Mouse (Mus musculus): ENCODE data around the gene Bphl. TPM values are rescaled to one million over a fixed set of nuclear protein-coding genes. Genes with fewer than 3 reads are reported as not detected.
"Not testable (repeated sequence)": the region's sequence is repeated elsewhere in the genome, so short reads cannot be mapped to it uniquely, and the experiment has no call there.

Bphl gene
- polyA plus RNA-seq, 1 experiment from 2014 or later = 44.4 TPM

DNA sequence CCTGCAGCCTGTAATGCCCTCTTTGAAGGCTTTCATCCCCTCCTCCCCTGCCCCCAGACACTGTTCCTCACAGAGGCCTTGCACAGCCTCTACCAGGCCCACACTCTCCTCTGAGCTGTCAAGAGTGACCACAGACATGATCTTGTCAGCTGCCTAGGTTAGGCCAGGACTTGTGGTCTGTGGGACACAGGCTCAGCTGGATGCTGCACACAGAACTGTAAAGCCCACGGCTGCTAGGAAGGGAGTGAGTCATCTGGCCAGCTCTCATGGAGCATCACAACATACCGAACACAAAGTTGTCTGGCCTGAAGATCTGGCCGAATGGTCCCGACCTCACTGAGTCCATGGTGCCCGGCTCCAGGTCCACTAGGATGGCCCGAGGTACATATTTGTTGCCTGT is 38.5 kb downstream of the Bphl start:
- not testable (repeated sequence) for H3K9me3 ChIP-seq (replicated peaks); H3K9ac ChIP-seq; H3K4me2 ChIP-seq; H3K27me3 ChIP-seq (replicated peaks); ATAC-seq (ENCODE audit: insufficient number of reproducible peaks, low FRiP score); H3K4me3 ChIP-seq; H3K27ac ChIP-seq (ENCODE audit: poor library complexity, severe bottlenecking)
- Histone ChIP-seq H3K36me3 (peaks cover 23% of the 10 kb centered on the region), H3K4me1 (replicated peaks) (peaks cover 13% of the 10 kb centered on the region)
- WGBS = 83% methylated on average over 6 of the region's 6 CpGs

DNA sequence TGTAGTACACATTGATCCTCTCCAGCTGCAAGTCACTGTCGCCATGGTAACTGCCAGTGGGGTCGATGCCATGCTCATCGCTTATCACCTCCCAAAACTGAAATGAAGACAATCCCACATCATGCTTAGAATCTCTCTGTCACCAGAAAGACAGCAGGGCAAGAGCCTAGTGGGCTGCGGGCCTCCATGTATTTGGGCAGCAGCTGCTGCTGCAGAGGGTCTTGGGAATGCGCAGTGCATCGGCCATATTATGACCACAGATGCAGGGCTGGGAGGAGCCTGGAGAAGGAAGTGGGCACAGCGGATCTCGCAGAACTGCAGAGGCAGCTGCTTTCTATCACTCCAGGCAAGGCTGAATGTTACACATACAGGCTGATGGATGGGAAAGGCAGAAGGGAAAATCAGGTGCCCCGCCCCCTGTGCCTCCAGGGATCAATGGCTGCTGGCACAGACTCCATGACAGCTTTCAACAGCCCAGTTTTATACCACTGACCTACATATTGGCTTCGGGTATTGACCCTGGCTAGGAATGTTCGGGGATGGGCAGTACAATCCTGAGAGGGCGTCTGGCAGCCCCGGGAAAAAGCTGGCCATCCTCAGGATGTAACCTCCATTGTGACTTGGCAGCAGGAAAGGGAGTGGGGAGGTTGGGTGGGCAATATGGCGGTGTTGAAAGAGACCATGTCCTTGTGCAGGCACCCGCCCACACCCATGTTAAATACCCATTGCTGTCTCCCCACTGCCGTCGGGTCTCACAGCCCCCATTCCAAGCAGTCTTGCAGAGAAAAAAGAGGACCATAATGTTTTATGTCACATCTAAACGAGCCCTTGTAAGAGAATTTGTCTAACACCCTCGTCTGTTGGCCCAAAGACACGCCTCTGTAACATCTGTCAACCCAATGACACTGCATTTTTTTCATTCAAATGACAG is 39.4 kb downstream of the Bphl start:
- H3K9me3 ChIP-seq (replicated peaks) = no peaks in the 10 kb centered on the region
- peak overlapping the region; percentile 80 for H3K9ac ChIP-seq
- H3K27ac ChIP-seq (ENCODE audit: poor library complexity, severe bottlenecking) = no peak overlapping the region; the same call in 1 of the 2 replicates

DNA sequence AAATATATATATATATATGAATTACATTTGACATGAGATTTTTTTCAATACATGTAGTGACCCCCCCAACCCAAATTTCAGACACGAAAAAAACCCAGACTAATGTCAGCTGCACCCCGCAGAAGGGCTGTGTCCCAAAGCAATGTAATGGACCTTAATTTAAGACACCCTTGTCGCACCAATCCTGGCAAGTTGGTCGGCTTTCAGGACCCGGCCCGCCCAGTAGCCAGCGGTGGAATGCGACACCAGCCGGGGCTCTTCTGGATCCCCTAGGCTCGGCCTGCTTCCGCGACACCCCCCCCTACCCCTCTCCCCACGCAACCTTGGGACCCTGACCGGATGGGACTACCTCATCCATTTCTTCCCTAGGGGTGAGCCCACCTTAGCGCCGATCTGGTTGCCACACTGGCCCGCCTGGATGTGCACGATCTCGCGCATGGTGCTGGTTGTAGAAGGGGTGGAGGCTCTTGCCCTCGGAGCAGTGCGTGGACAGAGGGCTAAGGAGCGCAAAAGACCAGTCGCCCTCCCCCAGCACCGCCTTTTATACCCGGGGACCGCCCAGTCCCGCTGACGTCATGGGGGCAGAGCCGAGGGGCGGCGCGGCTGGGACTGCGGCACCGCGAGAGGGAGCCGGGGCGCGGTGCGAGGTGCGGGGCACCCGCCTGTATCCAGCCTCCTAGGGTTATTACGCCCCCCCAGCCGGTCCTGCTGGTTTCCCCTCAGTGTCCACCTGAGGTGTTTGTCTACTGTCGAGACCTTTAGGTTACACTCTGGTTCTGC is 40.3 kb downstream of the Bphl start, which contains the start of gene Tubb2a:
Tubb2a (minus strand) TSS at position 516 of the 780 bp plus-strand sequence.
- peak within 1 kb of the TSS; percentile 92 for H3K4me2 ChIP-seq
- H3K27ac ChIP-seq (ENCODE audit: poor library complexity, severe bottlenecking) = no peak within 1 kb of the TSS; the same call in 1 of the 2 replicates
- peaks cover 13% of the 10 kb centered on the region for H3K4me1 ChIP-seq (replicated peaks)
- ATAC-seq (ENCODE audit: insufficient number of reproducible peaks, low FRiP score) = peak; percentile 93
- peak within 1 kb of the TSS; percentile 72 for H3K4me3 ChIP-seq
- H3K9me3 ChIP-seq (replicated peaks) = no peaks in the 10 kb centered on the region
- H3K36me3 ChIP-seq = peaks cover 16% of the 10 kb centered on the region
- under 1% methylated on average over 45 of the region's 45 CpGs for WGBS
- H3K9ac ChIP-seq = peak within 1 kb of the TSS; percentile 80
- no peaks in the 10 kb centered on the region for H3K27me3 ChIP-seq (replicated peaks)

More for the DNA sequence above, 39.4 kb downstream of the Bphl start:
- Histone ChIP-seq H3K36me3 (peaks cover 16% of the 10 kb centered on the region), H3K4me1 (replicated peaks) (peaks cover 13% of the 10 kb centered on the region), H3K4me3 (peak overlapping the region; percentile 72), H3K27me3 (replicated peaks) (no peaks in the 10 kb centered on the region), H3K4me2 (peak overlapping the region; percentile 92)
- peak; percentile 0; the same call in 1 of the 2 replicates for ATAC-seq (ENCODE audit: insufficient number of reproducible peaks, low FRiP score)
- 44% methylated on average over 20 of the region's 20 CpGs for WGBS

GRCm38 (mm10) chr13:34078500-34079280 is 41.3 kb downstream of the Bphl start:
- Histone ChIP-seq H3K9me3 (replicated peaks) (no peaks in the 10 kb centered on the region), H3K9ac (peak overlapping the region; percentile 80; the same call in 1 of the 2 replicates), H3K4me1 (replicated peaks) (peaks cover 10% of the 10 kb centered on the region), H3K36me3 (peaks cover 14% of the 10 kb centered on the region), H3K4me2 (peak overlapping the region; percentile 92), H3K27ac (ENCODE audit: poor library complexity, severe bottlenecking) (no peak overlapping the region), H3K4me3 (peak overlapping the region; percentile 72), H3K27me3 (replicated peaks) (no peaks in the 10 kb centered on the region)
- WGBS = 38% methylated on average over 16 of the region's 16 CpGs
- no peak; the same call in 1 of the 2 replicates for ATAC-seq (ENCODE audit: insufficient number of reproducible peaks, low FRiP score)

DNA sequence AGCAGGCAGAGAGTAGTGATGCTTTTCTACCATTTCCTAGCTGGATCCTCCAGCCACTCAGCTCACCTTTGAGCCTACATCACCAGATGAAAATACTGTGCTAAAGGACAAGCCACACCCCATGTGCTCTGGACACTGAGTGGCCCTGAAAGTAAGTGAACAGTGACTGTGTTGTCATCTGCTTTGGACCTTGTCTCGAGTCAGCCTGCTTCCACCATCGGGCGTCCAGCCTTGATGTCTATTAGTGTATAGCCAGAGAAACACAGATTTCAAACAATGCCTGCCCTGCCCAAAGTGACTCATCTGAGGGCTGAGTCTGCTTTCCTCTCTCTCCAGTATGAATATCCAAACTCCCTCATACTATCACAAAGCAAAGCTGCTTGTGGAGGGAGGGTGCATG is 42.4 kb downstream of the Bphl start:
- H3K36me3 ChIP-seq = peaks cover 10% of the 10 kb centered on the region
- no peaks in the 10 kb centered on the region for H3K27me3 ChIP-seq (replicated peaks)
- WGBS = 64% methylated on average over 3 of the region's 3 CpGs
- H3K27ac ChIP-seq (ENCODE audit: poor library complexity, severe bottlenecking) = no peak overlapping the region
- H3K4me3 ChIP-seq = no peak overlapping the region
- H3K9me3 ChIP-seq (replicated peaks) = no peaks in the 10 kb centered on the region
- no peak overlapping the region for H3K9ac ChIP-seq
- peaks cover 10% of the 10 kb centered on the region for H3K4me1 ChIP-seq (replicated peaks)
- no peak overlapping the region for H3K4me2 ChIP-seq
- no peak for ATAC-seq (ENCODE audit: insufficient number of reproducible peaks, low FRiP score)

DNA sequence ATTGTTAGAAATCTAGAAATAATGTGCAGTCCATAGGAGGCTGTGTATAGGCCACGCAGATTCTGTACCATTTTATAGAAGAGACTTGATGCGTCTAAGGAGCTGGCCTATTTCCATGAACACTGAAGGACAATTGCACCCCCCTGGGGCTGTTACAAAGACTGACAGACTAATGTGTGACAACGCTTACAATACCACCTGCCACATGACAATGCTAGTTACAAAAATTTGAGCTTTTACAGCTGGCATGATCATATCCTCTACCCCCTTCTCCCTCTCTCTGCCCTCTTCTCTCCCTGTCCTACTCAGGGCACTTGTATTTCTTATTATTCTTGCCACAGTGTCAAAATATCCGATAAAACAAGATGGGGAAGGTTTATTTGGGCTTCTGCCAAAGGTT is 44.5 kb downstream of the Bphl start:
- ATAC-seq (ENCODE audit: insufficient number of reproducible peaks, low FRiP score) = no peak
- Histone ChIP-seq H3K4me3 (no peak overlapping the region), H3K9ac (no peak overlapping the region), H3K4me1 (replicated peaks) (peaks cover 7% of the 10 kb centered on the region), H3K9me3 (replicated peaks) (no peaks in the 10 kb centered on the region), H3K27me3 (replicated peaks) (no peaks in the 10 kb centered on the region), H3K36me3 (no peaks in the 10 kb centered on the region), H3K4me2 (no peak overlapping the region), H3K27ac (ENCODE audit: poor library complexity, severe bottlenecking) (no peak overlapping the region)
- WGBS = 86% methylated on average over 4 of the region's 4 CpGs

DNA sequence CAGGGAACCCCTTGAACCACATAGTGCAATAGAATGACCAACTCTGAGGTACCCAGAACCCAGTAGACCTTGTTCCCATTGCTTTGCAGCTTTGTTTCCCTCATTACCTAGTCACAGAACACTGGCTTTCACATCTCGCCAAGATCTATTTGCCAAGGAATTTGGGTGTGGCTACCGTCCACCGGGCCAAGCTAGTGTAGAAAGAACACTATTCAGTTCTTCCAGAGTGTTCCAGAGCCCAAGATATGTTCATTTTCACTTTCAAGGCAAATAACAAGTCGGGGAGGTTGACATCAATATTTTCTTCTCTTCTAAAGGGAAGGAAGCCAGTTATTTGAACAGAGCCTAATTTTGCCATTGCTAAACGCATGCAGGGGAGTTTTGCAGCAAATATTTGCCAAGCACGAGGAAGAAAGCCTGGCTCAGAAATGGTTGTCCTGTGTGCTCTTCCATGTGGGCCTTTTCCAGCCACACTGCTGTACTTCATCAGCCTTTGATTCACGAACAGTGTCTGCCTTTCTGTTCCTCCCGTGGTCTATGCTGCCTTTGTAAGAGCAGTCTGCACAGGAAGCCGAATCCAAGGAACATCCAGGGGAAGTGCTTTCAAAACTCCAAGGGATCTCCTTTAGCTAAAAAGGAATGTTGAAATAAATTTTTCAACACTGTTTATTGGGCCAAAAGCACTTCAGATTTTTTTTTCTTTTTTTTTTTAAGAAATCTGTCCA is 46.8 kb downstream of the Bphl start:
- H3K9me3 ChIP-seq (replicated peaks) = no peaks in the 10 kb centered on the region
- no peak overlapping the region for H3K27ac ChIP-seq (ENCODE audit: poor library complexity, severe bottlenecking)
- peaks cover 22% of the 10 kb centered on the region for H3K4me1 ChIP-seq (replicated peaks)
- H3K36me3 ChIP-seq = no peaks in the 10 kb centered on the region
- no peak overlapping the region for H3K4me2 ChIP-seq
- H3K4me3 ChIP-seq = no peak overlapping the region
- no peak overlapping the region for H3K9ac ChIP-seq
- no peak for ATAC-seq (ENCODE audit: insufficient number of reproducible peaks, low FRiP score)
- 62% methylated on average over 9 of the region's 9 CpGs for WGBS
- H3K27me3 ChIP-seq (replicated peaks) = no peaks in the 10 kb centered on the region

DNA sequence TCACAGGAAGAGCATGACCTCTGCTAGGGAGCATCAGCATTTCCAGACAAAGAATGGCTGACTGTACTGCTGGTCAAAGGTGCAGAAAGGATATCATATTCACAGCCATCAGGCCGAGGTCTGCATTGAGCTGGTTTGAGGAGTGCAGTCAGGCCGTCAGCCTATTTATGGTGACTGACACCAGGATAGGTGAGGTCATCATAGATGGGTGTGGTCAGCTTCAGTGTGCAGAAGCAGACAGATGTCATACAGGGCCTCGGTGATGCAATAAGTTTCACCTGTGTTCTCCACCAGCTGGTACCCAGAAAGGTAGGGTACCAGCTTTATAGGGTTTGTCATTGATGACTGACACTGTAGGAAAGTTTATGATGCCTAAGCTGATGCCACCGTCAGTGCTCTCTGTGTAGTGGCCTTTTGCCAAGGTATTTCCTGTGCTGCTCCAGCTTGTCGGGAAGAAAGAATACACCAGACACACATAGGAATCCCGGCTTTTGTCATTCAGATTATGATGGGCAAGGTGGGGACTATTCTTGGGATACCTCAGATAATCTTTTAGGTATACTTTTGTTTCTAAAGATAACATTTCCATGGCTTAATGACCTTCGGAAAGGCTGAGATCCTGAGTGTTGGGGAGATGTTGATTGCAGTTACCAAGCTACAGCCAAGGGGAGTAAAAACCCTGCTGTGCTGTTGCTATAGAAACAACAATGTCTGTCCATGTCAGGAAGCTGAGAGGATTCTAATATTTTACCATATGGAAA is 49.8 kb downstream of the Bphl start:
- H3K27me3 ChIP-seq (replicated peaks) = no peaks in the 10 kb centered on the region
- H3K36me3 ChIP-seq = no peaks in the 10 kb centered on the region
- no peak overlapping the region; the same call in 1 of the 2 replicates for H3K27ac ChIP-seq (ENCODE audit: poor library complexity, severe bottlenecking)
- no peaks in the 10 kb centered on the region for H3K9me3 ChIP-seq (replicated peaks)
- no peak overlapping the region for H3K9ac ChIP-seq
- H3K4me2 ChIP-seq = no peak overlapping the region
- ATAC-seq (ENCODE audit: insufficient number of reproducible peaks, low FRiP score) = peak; percentile 61; the same call in 1 of the 2 replicates
- WGBS = 32% methylated on average over 7 of the region's 7 CpGs
- no peak overlapping the region for H3K4me3 ChIP-seq
- peaks cover 25% of the 10 kb centered on the region for H3K4me1 ChIP-seq (replicated peaks)

DNA sequence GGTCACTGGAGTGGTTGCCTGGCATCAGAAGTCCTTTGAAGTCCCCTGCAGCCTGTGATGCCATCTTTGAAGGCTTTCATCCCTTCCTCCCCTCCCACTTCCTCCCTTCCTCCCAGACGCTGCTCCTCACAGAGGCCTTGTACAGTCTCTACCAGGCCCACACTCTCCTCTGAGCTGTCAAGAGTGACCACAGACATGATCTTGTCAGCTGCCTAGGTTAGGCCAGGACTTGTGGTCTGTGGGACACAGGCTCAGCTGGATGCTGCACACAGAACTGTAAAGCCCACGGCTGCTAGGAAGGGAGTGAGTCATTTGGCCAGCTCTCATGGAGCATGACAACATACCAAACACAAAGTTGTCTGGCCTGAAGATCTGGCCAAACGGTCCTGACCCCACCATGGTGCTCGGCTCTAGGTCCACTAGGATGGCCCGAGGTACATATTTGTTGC is 50.8 kb downstream of the Bphl start:
- peaks cover 25% of the 10 kb centered on the region for H3K4me1 ChIP-seq (replicated peaks)
- not testable (repeated sequence) for H3K27ac ChIP-seq (ENCODE audit: poor library complexity, severe bottlenecking); H3K27me3 ChIP-seq (replicated peaks); ATAC-seq (ENCODE audit: insufficient number of reproducible peaks, low FRiP score); H3K4me3 ChIP-seq; H3K36me3 ChIP-seq; H3K4me2 ChIP-seq; H3K9ac ChIP-seq; H3K9me3 ChIP-seq (replicated peaks)
- WGBS = 54% methylated on average over 5 of the region's 5 CpGs
